Mouse (Mus musculus): ENCODE results near the gene Vps39. TPM values are rescaled to one million over a fixed set of nuclear protein-coding genes. Genes with fewer than 3 reads are reported as not detected.

Gene Vps39
- 27.7 and 28.2 TPM in 2 replicates for polyA plus RNA-seq (2015; fragmentation: Nextera tagmentation; extraction: Ambion mirVana)

GRCm38 (mm10) chr2:120352682-120353646 is at the start of gene Vps39:
Gene Vps39, minus strand, starts transcription at chr2:120353137.

GRCm38 (mm10) chr2:120313976-120314375 is 39.0 kb downstream of the Vps39 start, which contains the start of gene Pla2g4f:
Gene Pla2g4f, minus strand, starts transcription at chr2:120314165.

GRCm38 (mm10) chr2:120288995-120289394 is 63.9 kb downstream of the Vps39 start, which contains the start of gene Pla2g4d:
Gene Pla2g4d, minus strand, starts transcription at chr2:120289197.

Other genes starting within 250 kb of the Vps39 start
- 20.4 and 23.4 TPM in 2 replicates for gene Ehd4, start 198.5 kb downstream of the Vps39 start, polyA plus RNA-seq (2015; fragmentation: Nextera tagmentation; extraction: Ambion mirVana)
- gene Pla2g4e, start 107.8 kb downstream of the Vps39 start, polyA plus RNA-seq (2015; fragmentation: Nextera tagmentation; extraction: Ambion mirVana), result 5.9 and 7.4 TPM in 2 replicates
- 0.04 TPM in 1 of 2 replicates, not detected in the other for gene Pla2g4d, start 63.9 kb downstream of the Vps39 start, polyA plus RNA-seq (2015; fragmentation: Nextera tagmentation; extraction: Ambion mirVana)
- gene Pla2g4f, start 39.0 kb downstream of the Vps39 start, polyA plus RNA-seq (2015; fragmentation: Nextera tagmentation; extraction: Ambion mirVana), result 0.05 TPM in 1 of 2 replicates, not detected in the other
- gene Ganc, start 50.8 kb upstream of the Vps39 start, polyA plus RNA-seq (2015; fragmentation: Nextera tagmentation; extraction: Ambion mirVana), result 7.3 and 12.4 TPM in 2 replicates
- 6.5 and 7.7 TPM in 2 replicates for gene Tmem87a, start 51.0 kb upstream of the Vps39 start, polyA plus RNA-seq (2015; fragmentation: Nextera tagmentation; extraction: Ambion mirVana)
- 0.58 and 0.62 TPM in 2 replicates for gene Capn3, start 102.9 kb upstream of the Vps39 start, polyA plus RNA-seq (2015; fragmentation: Nextera tagmentation; extraction: Ambion mirVana)
- gene Zfp106, start 210.7 kb upstream of the Vps39 start, polyA plus RNA-seq (2015; fragmentation: Nextera tagmentation; extraction: Ambion mirVana), result 30.8 and 32.0 TPM in 2 replicates
- gene Snap23, start 214.5 kb upstream of the Vps39 start, polyA plus RNA-seq (2015; fragmentation: Nextera tagmentation; extraction: Ambion mirVana), result 11.7 and 14.6 TPM in 2 replicates